Mouse (Mus musculus) heart, embryonic 12.5 days (tissue): ENCODE results near the gene Olfr218. TPM values are rescaled to one million over a fixed set of nuclear protein-coding genes. Genes with fewer than 3 reads are reported as not detected.
"Not testable (repeated sequence)": the region's sequence is repeated elsewhere in the genome, so short reads cannot be mapped to it uniquely, and the experiment has no call there.

ENCODE experiments used
- ATAC-seq: fragments of 200-750 bp; cut with Nextera tagmentation; 2 replicates; pipeline ENCODE4 v1.8.0; 2017; ENCODE audit warnings: moderate TSS enrichment, moderate library complexity; ENCODE audit not compliant: insufficient number of reproducible peaks, low FRiP score
- H3K27ac ChIP-seq: fragments of 300-500 bp; sonication (generic); 2 replicates; pipeline ENCODE4 v1.5.1; 2016; ENCODE audit warnings: mild to moderate bottlenecking, moderate library complexity; ENCODE audit not compliant: poor library complexity, severe bottlenecking
- H3K27me3 ChIP-seq: fragments of 300-500 bp; sonication (generic); replicated peaks from 2 replicates; pipeline ENCODE4 v1.6.1; 2016; ENCODE audit warnings: mild to moderate bottlenecking, moderate library complexity
- H3K36me3 ChIP-seq: fragments of 300-500 bp; sonication (generic); 2 replicates; pipeline ENCODE4 v1.6.1; 2016; ENCODE audit warnings: mild to moderate bottlenecking, moderate library complexity
- H3K4me1 ChIP-seq: fragments of 300-500 bp; sonication (generic); replicated peaks from 2 replicates; pipeline ENCODE4 v1.6.1; 2016; ENCODE audit warnings: mild to moderate bottlenecking
- H3K4me2 ChIP-seq: fragments of 300-500 bp; sonication (generic); 2 replicates; pipeline ENCODE4 v1.6.1; 2016; ENCODE audit warnings: mild to moderate bottlenecking, moderate library complexity
- H3K4me3 ChIP-seq: fragments of 300-500 bp; sonication (generic); 2 replicates; pipeline ENCODE4 v1.5.1; 2016; ENCODE audit warnings: mild to moderate bottlenecking
- H3K9ac ChIP-seq: fragments of 300-500 bp; sonication (generic); 2 replicates; pipeline ENCODE4 v1.6.1; 2016; ENCODE audit warnings: mild to moderate bottlenecking, moderate library complexity
- H3K9me3 ChIP-seq: fragments of 300-500 bp; sonication (generic); replicated peaks from 2 replicates; pipeline ENCODE4 v1.6.1; 2016; ENCODE audit warnings: mild to moderate bottlenecking, moderate library complexity
- WGBS: fragments of 180-500 bp; shearing (Covaris S2); methylation state at CpG from one replicate; pipeline ENCODE4 v1.1.7; 2016; 5-methylcytosine and 5-hydroxymethylcytosine counted together
- polyA plus RNA-seq: library from polyadenylated mRNA; unstranded; fragments of >200 nt; fragmentation: Nextera tagmentation; extraction: Ambion mirVana; gene quantifications from 2 replicates; pipeline ENCODE4 v1.2.1, GENCODE M21; 2016

Gene Olfr218
- not detected in 2 replicates for polyA plus RNA-seq

GRCm38 (mm10) chr1:173197508-173197907 lies at the start of gene Olfr218:
Gene Olfr218, plus strand, starts transcription at chr1:173197808.
- Histone ChIP-seq H3K4me1 (no peaks in the 10 kb centered on the region), H3K27ac (no peak within 1 kb of the TSS), H3K9ac (no peak within 1 kb of the TSS), H3K4me2 (no peak within 1 kb of the TSS), H3K36me3 (no peaks in the 10 kb centered on the region), H3K4me3 (no peak within 1 kb of the TSS), H3K27me3 (no peaks in the 10 kb centered on the region), H3K9me3 (no peaks in the 10 kb centered on the region)
- no peak for ATAC-seq
- WGBS: 72% methylated on average over 5 of the region's 5 CpGs

GRCm38 (mm10) chr1:173174154-173174842 lies 23.3 kb upstream of the Olfr218 start:
- Histone ChIP-seq H3K4me3 (no peak overlapping the region), H3K4me1 (no peaks in the 10 kb centered on the region), H3K4me2 (no peak overlapping the region), H3K9ac (no peak overlapping the region), H3K27ac (no peak overlapping the region), H3K27me3 (no peaks in the 10 kb centered on the region), H3K9me3 (0 out of 2 replicates have a peak, but pooled peaks cover 3% of the 10 kb centered on the region), H3K36me3 (no peaks in the 10 kb centered on the region)
- no peak for ATAC-seq

- 56% methylated on average over 3 of the region's 3 CpGs for WGBS
- no peak within 1 kb of the TSS for H3K27ac ChIP-seq
- no peak within 1 kb of the TSS for H3K9ac ChIP-seq
- H3K4me1 ChIP-seq: no peaks in the 10 kb centered on the region
- no peaks in the 10 kb centered on the region for H3K27me3 ChIP-seq
- no peaks in the 10 kb centered on the region for H3K9me3 ChIP-seq
- no peak within 1 kb of the TSS for H3K4me2 ChIP-seq
- H3K36me3 ChIP-seq: no peaks in the 10 kb centered on the region
- ATAC-seq: no peak
- H3K4me3 ChIP-seq: no peak within 1 kb of the TSS
Observed at GRCm38 (mm10) chr1:173190540-173190939, 7.1 kb upstream of the Olfr218 start, which contains the start of gene Olfr1406. Gene Olfr1406, minus strand, starts transcription at chr1:173190640.

- Histone ChIP-seq H3K27me3 (no peaks in the 10 kb centered on the region), H3K4me3 (no peak overlapping the region), H3K4me1 (no peaks in the 10 kb centered on the region), H3K36me3 (no peaks in the 10 kb centered on the region), H3K27ac (no peak overlapping the region), H3K9me3 (no peaks in the 10 kb centered on the region), H3K9ac (no peak overlapping the region), H3K4me2 (no peak overlapping the region)
- ATAC-seq: no peak
- WGBS: 40% methylated on average over 3 of the region's 3 CpGs
Observed at GRCm38 (mm10) chr1:173192059-173192458, 5.5 kb upstream of the Olfr218 start.

GRCm38 (mm10) chr1:173196359-173196758 lies 1.2 kb upstream of the Olfr218 start:
- H3K36me3 ChIP-seq: no peaks in the 10 kb centered on the region
- ATAC-seq: no peak
- no peaks in the 10 kb centered on the region for H3K9me3 ChIP-seq
- WGBS: 68% methylated on average over 2 of the region's 2 CpGs
- no peak overlapping the region for H3K27ac ChIP-seq
- no peak overlapping the region for H3K9ac ChIP-seq
- H3K27me3 ChIP-seq: no peaks in the 10 kb centered on the region
- H3K4me1 ChIP-seq: no peaks in the 10 kb centered on the region
- no peak overlapping the region for H3K4me2 ChIP-seq
- H3K4me3 ChIP-seq: no peak overlapping the region

GRCm38 (mm10) chr1:173212092-173212491 lies 14.5 kb downstream of the Olfr218 start, which contains the start of gene Olfr1404:
Gene Olfr1404, plus strand, starts transcription at chr1:173212392.
- Histone ChIP-seq H3K27ac (no peak within 1 kb of the TSS), H3K4me1 (no peaks in the 10 kb centered on the region), H3K4me2 (no peak within 1 kb of the TSS), H3K4me3 (no peak within 1 kb of the TSS), H3K36me3 (no peaks in the 10 kb centered on the region), H3K9me3 (no peaks in the 10 kb centered on the region), H3K9ac (no peak within 1 kb of the TSS), H3K27me3 (no peaks in the 10 kb centered on the region)
- 74% methylated on average over 5 of the region's 5 CpGs for WGBS
- no peak for ATAC-seq

GRCm38 (mm10) chr1:173216481-173216880 lies 18.9 kb downstream of the Olfr218 start:
- Histone ChIP-seq H3K36me3 (no peaks in the 10 kb centered on the region), H3K4me3 (no peak overlapping the region), H3K27me3 (no peaks in the 10 kb centered on the region), H3K4me2 (no peak overlapping the region), H3K9ac (no peak overlapping the region), H3K4me1 (no peaks in the 10 kb centered on the region), H3K9me3 (no peaks in the 10 kb centered on the region), H3K27ac (no peak overlapping the region)
- ATAC-seq: no peak
- WGBS: 76% methylated on average over 3 of the region's 3 CpGs

GRCm38 (mm10) chr1:173227081-173227480 lies 29.5 kb downstream of the Olfr218 start, which contains the start of gene Fcer1a:
Gene Fcer1a, minus strand, starts transcription at chr1:173227214.
- Histone ChIP-seq H3K36me3 (no peaks in the 10 kb centered on the region), H3K4me1 (no peaks in the 10 kb centered on the region), H3K4me2 (no peak within 1 kb of the TSS), H3K9ac (no peak within 1 kb of the TSS), H3K4me3 (no peak within 1 kb of the TSS), H3K9me3 (no peaks in the 10 kb centered on the region), H3K27me3 (no peaks in the 10 kb centered on the region), H3K27ac (no peak within 1 kb of the TSS)
- no peak for ATAC-seq
- WGBS: 72% methylated on average over 2 of the region's 2 CpGs

GRCm38 (mm10) chr1:173237004-173237403 lies 39.4 kb downstream of the Olfr218 start:
- H3K9ac ChIP-seq, H3K4me3 ChIP-seq, H3K36me3 ChIP-seq, ATAC-seq, H3K4me1 ChIP-seq, H3K27me3 ChIP-seq, H3K4me2 ChIP-seq, H3K9me3 ChIP-seq, H3K27ac ChIP-seq: not testable (repeated sequence)
- WGBS: 76% methylated on average over 1 of the region's 1 CpGs

GRCm38 (mm10) chr1:173249888-173250287 lies 52.3 kb downstream of the Olfr218 start:
- Histone ChIP-seq H3K36me3 (no peaks in the 10 kb centered on the region), H3K4me2 (no peak overlapping the region), H3K27me3 (no peaks in the 10 kb centered on the region), H3K27ac (no peak overlapping the region), H3K9me3 (no peaks in the 10 kb centered on the region), H3K4me3 (no peak overlapping the region), H3K9ac (no peak overlapping the region), H3K4me1 (no peaks in the 10 kb centered on the region)
- ATAC-seq: no peak
- 83% methylated on average over 3 of the region's 3 CpGs for WGBS
